Mouse (Mus musculus) c-Kit-positive CD71-positive TER-119-positive erythroid progenitor cells, embryonic 14.5 days (primary cell): ENCODE data around the gene Sh3gl3.

ENCODE experiments used
- DNase-seq: peaks from one replicate; pipeline ENCODE4 v3.0.0-alpha.2; 2013; ENCODE audit warnings: low spot score

Gene Sh3gl3

GRCm38 (mm10) chr7:82293441-82293840, 119.8 kb downstream of the Sh3gl3 start:
- DNase-seq = no peak

- DNase-seq = no peak
These were observed 120.4 kb downstream of the Sh3gl3 start for GRCm38 (mm10) chr7:82294083-82294482.

- no peak for DNase-seq
These were observed 121.0 kb downstream of the Sh3gl3 start for GRCm38 (mm10) chr7:82294611-82295010.

- no peak for DNase-seq
These were observed 134.8 kb downstream of the Sh3gl3 start for GRCm38 (mm10) chr7:82308398-82308797.

- no peak for DNase-seq
These were observed 144.9 kb downstream of the Sh3gl3 start for GRCm38 (mm10) chr7:82318515-82318914.

GRCm38 (mm10) chr7:82326616-82327015, 153.0 kb downstream of the Sh3gl3 start:
- no peak for DNase-seq

GRCm38 (mm10) chr7:82327201-82327600, 153.6 kb downstream of the Sh3gl3 start:
- no peak for DNase-seq

- DNase-seq = no peak
These were observed 154.2 kb downstream of the Sh3gl3 start for GRCm38 (mm10) chr7:82327881-82328280.

GRCm38 (mm10) chr7:82329831-82330230, 156.2 kb downstream of the Sh3gl3 start:
- no peak for DNase-seq

GRCm38 (mm10) chr7:82330860-82331259, 157.2 kb downstream of the Sh3gl3 start:
- DNase-seq = no peak

- DNase-seq = no peak
These were observed 160.4 kb downstream of the Sh3gl3 start for GRCm38 (mm10) chr7:82334000-82334399.

- no peak for DNase-seq
These were observed 161.8 kb downstream of the Sh3gl3 start, which contains the start of gene Adamtsl3 for GRCm38 (mm10) chr7:82335211-82336121. TSS of gene Adamtsl3 (plus strand) at chr7:82335694.

GRCm38 (mm10) chr7:82336132-82336531, 162.5 kb downstream of the Sh3gl3 start:
- DNase-seq = no peak

GRCm38 (mm10) chr7:82338121-82338520, 164.5 kb downstream of the Sh3gl3 start:
- DNase-seq = no peak

GRCm38 (mm10) chr7:82338532-82338931, 164.9 kb downstream of the Sh3gl3 start:
- DNase-seq = no peak

- DNase-seq = peak; percentile 2
These were observed 165.6 kb downstream of the Sh3gl3 start for GRCm38 (mm10) chr7:82339214-82339613.

- DNase-seq = no peak
These were observed 167.8 kb downstream of the Sh3gl3 start for GRCm38 (mm10) chr7:82341476-82341875.

- no peak for DNase-seq
These were observed 173.1 kb downstream of the Sh3gl3 start for GRCm38 (mm10) chr7:82346706-82347105.

GRCm38 (mm10) chr7:82349796-82350195, 176.2 kb downstream of the Sh3gl3 start:
- DNase-seq = no peak

- no peak for DNase-seq
These were observed 176.8 kb downstream of the Sh3gl3 start for GRCm38 (mm10) chr7:82350421-82350820.
